In the genomic region with DNA sequence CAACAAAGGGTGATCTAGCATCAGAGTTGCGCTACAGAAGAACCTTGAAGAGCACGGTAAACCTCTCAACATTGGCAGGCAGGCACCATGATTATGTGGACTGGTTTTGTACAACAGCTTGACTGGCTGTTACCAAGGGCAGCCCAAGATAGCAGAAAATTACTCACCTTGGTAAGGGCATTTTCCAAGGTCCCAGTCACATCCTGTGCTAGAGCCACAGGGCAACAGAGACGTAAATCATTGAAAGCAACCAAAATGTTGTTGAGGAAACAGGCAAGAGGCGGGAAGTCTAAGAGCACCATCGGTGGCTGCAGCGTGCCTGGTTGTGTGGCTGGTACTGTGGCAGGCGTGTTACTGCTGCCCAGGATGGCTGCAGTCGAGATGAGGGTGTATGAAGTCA, we compare ENCODE assay signal across 28 mouse cellular contexts. TPM values are rescaled to one million over a fixed set of nuclear protein-coding genes. Genes with fewer than 3 reads are reported as not detected.
DNase-seq lines count a peak whose midpoint lies in the region; ATAC-seq and TF ChIP-seq lines count a peak whose summit lies in the region.
"Had no signal": no experiment of that assay in that cellular context is flagged by ENCODE, and none has a peak within 500 bp of the region (broad histone marks: within the 10 kb centered on the region; RNA-seq: fewer than 3 reads in every experiment).

No protein-coding gene starts in this region.

- H3K4me2 ChIP-seq in midbrain, embryonic 11.5 days, result no peak overlapping the region
- H3K4me2 ChIP-seq in midbrain, postnatal 0 days (ENCODE audit: low read depth, low read length, poor library complexity, severe bottlenecking), result no peak overlapping the region
- no peak overlapping the region for H3K4me2 ChIP-seq in hindbrain, postnatal 0 days (ENCODE audit: low read depth, low read length)
- H3K4me2 ChIP-seq: embryonic facial prominence, embryonic 12.5 days; forebrain, embryonic 13.5 days; forebrain, embryonic 15.5 days had no signal

- H3K4me1 ChIP-seq in midbrain, embryonic 11.5 days (ENCODE audit: control insufficient read depth, insufficient read depth, low read length), result peaks cover 21% of the 10 kb centered on the region
- H3K4me1 ChIP-seq in midbrain, postnatal 0 days (ENCODE audit: insufficient read depth, low read length), result peaks cover 7% of the 10 kb centered on the region; the same call in 1 of the 2 replicates
- no peaks in the 10 kb centered on the region; the same call in none of the 2 replicates for H3K4me1 ChIP-seq in hindbrain, postnatal 0 days (ENCODE audit: insufficient read depth, low read length)

- no peak for TF ChIP-seq CTCF in midbrain, postnatal 0 days (IDR thresholded peaks at IDR 0.05)
- TF ChIP-seq CTCF in hindbrain, postnatal 0 days (IDR thresholded peaks at IDR 0.05; ENCODE audit: low read depth), result no peak

- WGBS in midbrain, embryonic 11.5 days, result 94% methylated on average over 8 of the region's 8 CpGs
- 97% methylated on average over 8 of the region's 8 CpGs for WGBS in midbrain, postnatal 0 days
- 94% methylated on average over 8 of the region's 8 CpGs for WGBS in hindbrain, postnatal 0 days

- no peak overlapping the region for H3K4me3 ChIP-seq in midbrain, embryonic 11.5 days (ENCODE audit: low read depth, low read length)
- no peak overlapping the region for H3K4me3 ChIP-seq in midbrain, postnatal 0 days (ENCODE audit: low read depth, low read length)
- no peak overlapping the region for H3K4me3 ChIP-seq in hindbrain, postnatal 0 days (ENCODE audit: low read length)
- H3K4me3 ChIP-seq: embryonic facial prominence, embryonic 10.5 days; embryonic facial prominence, embryonic 12.5 days; forebrain, embryonic 13.5 days; forebrain, embryonic 15.5 days had no signal

- no peaks in the 10 kb centered on the region for H3K27me3 ChIP-seq in midbrain, embryonic 11.5 days (ENCODE audit: control insufficient read depth, insufficient read depth, low read length)
- no peaks in the 10 kb centered on the region for H3K27me3 ChIP-seq in midbrain, postnatal 0 days (ENCODE audit: insufficient read depth, low read length)
- H3K27me3 ChIP-seq in hindbrain, postnatal 0 days (ENCODE audit: insufficient read depth, low read length), result no peaks in the 10 kb centered on the region
- H3K27me3 ChIP-seq: embryonic facial prominence, embryonic 12.5 days; forebrain, embryonic 13.5 days; forebrain, embryonic 15.5 days; Patski had no signal

- peaks cover 24% of the 10 kb centered on the region for H3K36me3 ChIP-seq in midbrain, embryonic 11.5 days (ENCODE audit: control insufficient read depth, insufficient read depth, low read length)
- H3K36me3 ChIP-seq in midbrain, postnatal 0 days (ENCODE audit: insufficient read depth, low read length), result peaks cover 17% of the 10 kb centered on the region
- H3K36me3 ChIP-seq in hindbrain, postnatal 0 days (ENCODE audit: insufficient read depth, low read length), result peaks cover 19% of the 10 kb centered on the region

- H3K9ac ChIP-seq in midbrain, embryonic 11.5 days (ENCODE audit: low read length), result no peak overlapping the region
- no peak overlapping the region for H3K9ac ChIP-seq in midbrain, postnatal 0 days (replicated peaks; ENCODE audit: low read length, poor library complexity, severe bottlenecking)
- H3K9ac ChIP-seq in hindbrain, postnatal 0 days (replicated peaks; ENCODE audit: low read length), result no peak overlapping the region
- H3K9ac ChIP-seq: embryonic facial prominence, embryonic 12.5 days; forebrain, embryonic 13.5 days; forebrain, embryonic 15.5 days; forebrain, postnatal 0 days had no signal

- DNase-seq in adrenal gland, adult 2 months, result peak; percentile 73
- no peak for DNase-seq in adrenal gland, postnatal 25 days
- DNase-seq in midbrain, embryonic 11.5 days (ENCODE audit: low spot score, missing footprints), result peak; percentile 39
- no peak for DNase-seq in midbrain, postnatal 0 days (ENCODE audit: low spot score)
- peak; percentile 37 for DNase-seq in adrenal gland, postnatal 10 days
- peak; percentile 47 to 68 for DNase-seq in adrenal gland, postnatal 36 days
- no peak for DNase-seq in hindbrain, postnatal 0 days (ENCODE audit: low spot score)
- DNase-seq: cerebellum, adult 11 months; cerebellum, adult 18-20 months; cerebellum, adult 8-10 months; cerebellum, adult 9-11 months; cerebellum, postnatal 14 days; cerebellum, postnatal 36 days; forebrain, postnatal 0 days had no signal

- no peak for ATAC-seq in midbrain, embryonic 11.5 days (ENCODE audit: low FRiP score)
- no peak for ATAC-seq in midbrain, postnatal 0 days (ENCODE audit: low FRiP score)
- ATAC-seq in hindbrain, postnatal 0 days, result no peak
- no peak for ATAC-seq in granulocyte monocyte progenitor cell, adult 5-6 weeks (replicated peaks; ENCODE audit: poor library complexity, severe bottlenecking)
- ATAC-seq: activated CD4-positive, CD25-positive, alpha-beta regulatory T cell, adult 4 months; forebrain, embryonic 13.5 days; forebrain, embryonic 15.5 days; forebrain, postnatal 0 days; Patski had no signal

- no peaks in the 10 kb centered on the region for H3K9me3 ChIP-seq in midbrain, embryonic 11.5 days (ENCODE audit: control insufficient read depth, low read length)
- H3K9me3 ChIP-seq in midbrain, postnatal 0 days (ENCODE audit: low read length), result no peaks in the 10 kb centered on the region
- no peaks in the 10 kb centered on the region for H3K9me3 ChIP-seq in hindbrain, postnatal 0 days (ENCODE audit: low read length)
- H3K9me3 ChIP-seq: embryonic facial prominence, embryonic 10.5 days; embryonic facial prominence, embryonic 12.5 days; forebrain, embryonic 13.5 days; forebrain, embryonic 15.5 days; G1E had no signal

- H3K27ac ChIP-seq in midbrain, embryonic 11.5 days (ENCODE audit: low read depth, low read length), result no peak overlapping the region
- no peak overlapping the region for H3K27ac ChIP-seq in midbrain, postnatal 0 days (ENCODE audit: low read depth, low read length)
- H3K27ac ChIP-seq in hindbrain, postnatal 0 days, result no peak overlapping the region
- H3K27ac ChIP-seq: embryonic facial prominence, embryonic 10.5 days; embryonic facial prominence, embryonic 12.5 days; forebrain, embryonic 13.5 days; forebrain, embryonic 15.5 days had no signal

RNA-seq across cellular contexts. Expression of a gene that starts 3.6 kb away (rescaled TPM):
- total RNA-seq in adrenal gland, adult 2 months (2021), result 10 to 100 TPM; 40.4 to 62.3 TPM
- polyA plus RNA-seq in adrenal gland, adult 2 months (2012; rRNA removed), result 133 and 144 TPM in 2 replicates
- 41.0 and 63.8 TPM in 2 replicates for total RNA-seq in adrenal gland, postnatal 25 days (2021)
- polyA plus RNA-seq in midbrain, embryonic 11.5 days (2014; fragmentation: Nextera tagmentation; extraction: Ambion mirVana), result 39.8 and 42.1 TPM in 2 replicates
- total RNA-seq in midbrain, postnatal 0 days (2014; rRNA removed), result 61.5 TPM in 2 replicates
- polyA plus RNA-seq in midbrain, postnatal 0 days (2015; fragmentation: Nextera tagmentation; extraction: Ambion mirVana), result 31.8 and 33.3 TPM in 2 replicates
- 10 to 100 TPM; 36.4 to 42.2 TPM for total RNA-seq in adrenal gland, postnatal 10 days (2021)
- 10 to 100 TPM; 50.5 to 62.1 TPM for total RNA-seq in adrenal gland, postnatal 36 days (2021)
- total RNA-seq in hindbrain, postnatal 0 days (2014; rRNA removed), result 57.7 and 68.8 TPM in 2 replicates
- 30.5 and 36.9 TPM in 2 replicates for polyA plus RNA-seq in hindbrain, postnatal 0 days (2015; fragmentation: Nextera tagmentation; extraction: Ambion mirVana)
- 24.2 and 42.5 TPM in 2 replicates for total RNA-seq in granulocyte monocyte progenitor cell, adult 5-6 weeks (2014; fragmentation: Nextera tagmentation)
- total RNA-seq in granulocyte monocyte progenitor cell, adult 5-6 weeks (2017), result 45.1 and 50.8 TPM in 2 replicates

RNA-seq across cellular contexts. Expression of a gene that starts 4.4 kb away (rescaled TPM):
- total RNA-seq in adrenal gland, adult 2 months (2021), result 10 to 100 TPM; 36.6 to 37.6 TPM
- 31.1 and 36.8 TPM in 2 replicates for polyA plus RNA-seq in adrenal gland, adult 2 months (2012; rRNA removed)
- total RNA-seq in adrenal gland, postnatal 25 days (2021), result 47.9 and 48.6 TPM in 2 replicates
- 38.1 and 38.8 TPM in 2 replicates for polyA plus RNA-seq in midbrain, embryonic 11.5 days (2014; fragmentation: Nextera tagmentation; extraction: Ambion mirVana)
- total RNA-seq in midbrain, postnatal 0 days (2014; rRNA removed), result 46.2 and 89.6 TPM in 2 replicates
- 32.4 and 36.1 TPM in 2 replicates for polyA plus RNA-seq in midbrain, postnatal 0 days (2015; fragmentation: Nextera tagmentation; extraction: Ambion mirVana)
- total RNA-seq in adrenal gland, postnatal 10 days (2021), result 10 to 100 TPM; 24.2 to 26.6 TPM
- 10 to 100 TPM; 29.3 to 40.6 TPM for total RNA-seq in adrenal gland, postnatal 36 days (2021)
- total RNA-seq in hindbrain, postnatal 0 days (2014; rRNA removed), result 47.9 and 48.8 TPM in 2 replicates
- polyA plus RNA-seq in hindbrain, postnatal 0 days (2015; fragmentation: Nextera tagmentation; extraction: Ambion mirVana), result 33.0 and 33.2 TPM in 2 replicates
- 17.0 and 23.7 TPM in 2 replicates for total RNA-seq in granulocyte monocyte progenitor cell, adult 5-6 weeks (2014; fragmentation: Nextera tagmentation)
- total RNA-seq in granulocyte monocyte progenitor cell, adult 5-6 weeks (2017), result 22.3 and 25.0 TPM in 2 replicates

RNA-seq across cellular contexts. Expression of a gene that starts 4.6 kb away (rescaled TPM):
- total RNA-seq in adrenal gland, adult 2 months (2021), result 10 to 100 TPM; 49.3 to 54.3 TPM
- 15.3 and 17.2 TPM in 2 replicates for polyA plus RNA-seq in adrenal gland, adult 2 months (2012; rRNA removed)
- 44.8 and 45.7 TPM in 2 replicates for total RNA-seq in adrenal gland, postnatal 25 days (2021)
- 100 and 102 TPM in 2 replicates for polyA plus RNA-seq in midbrain, embryonic 11.5 days (2014; fragmentation: Nextera tagmentation; extraction: Ambion mirVana)
- 24.3 and 30.8 TPM in 2 replicates for total RNA-seq in midbrain, postnatal 0 days (2014; rRNA removed)
- 59.1 and 60.1 TPM in 2 replicates for polyA plus RNA-seq in midbrain, postnatal 0 days (2015; fragmentation: Nextera tagmentation; extraction: Ambion mirVana)
- total RNA-seq in adrenal gland, postnatal 10 days (2021), result 10 to 100 TPM; 32.9 to 48.6 TPM
- 10 to 100 TPM; 47.4 to 57.5 TPM for total RNA-seq in adrenal gland, postnatal 36 days (2021)
- 16.1 and 20.7 TPM in 2 replicates for total RNA-seq in hindbrain, postnatal 0 days (2014; rRNA removed)
- 58.1 and 59.5 TPM in 2 replicates for polyA plus RNA-seq in hindbrain, postnatal 0 days (2015; fragmentation: Nextera tagmentation; extraction: Ambion mirVana)
- 53.7 and 59.8 TPM in 2 replicates for total RNA-seq in granulocyte monocyte progenitor cell, adult 5-6 weeks (2014; fragmentation: Nextera tagmentation)
- total RNA-seq in granulocyte monocyte progenitor cell, adult 5-6 weeks (2017), result 56.1 and 67.4 TPM in 2 replicates

RNA-seq across cellular contexts. Expression of a gene that starts 13.4 kb away (rescaled TPM):
- total RNA-seq in adrenal gland, adult 2 months (2021), result not detected
- not detected in 2 replicates for polyA plus RNA-seq in adrenal gland, adult 2 months (2012; rRNA removed)
- not detected in 2 replicates for total RNA-seq in adrenal gland, postnatal 25 days (2021)
- polyA plus RNA-seq in midbrain, embryonic 11.5 days (2014; fragmentation: Nextera tagmentation; extraction: Ambion mirVana), result not detected in 2 replicates
- not detected in 2 replicates for total RNA-seq in midbrain, postnatal 0 days (2014; rRNA removed)
- polyA plus RNA-seq in midbrain, postnatal 0 days (2015; fragmentation: Nextera tagmentation; extraction: Ambion mirVana), result not detected in 2 replicates
- not detected for total RNA-seq in adrenal gland, postnatal 10 days (2021)
- total RNA-seq in adrenal gland, postnatal 36 days (2021), result not detected
- not detected in 2 replicates for total RNA-seq in hindbrain, postnatal 0 days (2014; rRNA removed)
- polyA plus RNA-seq in hindbrain, postnatal 0 days (2015; fragmentation: Nextera tagmentation; extraction: Ambion mirVana), result not detected in 2 replicates
- total RNA-seq in granulocyte monocyte progenitor cell, adult 5-6 weeks (2014; fragmentation: Nextera tagmentation), result not detected in 2 replicates
- not detected in 2 replicates for total RNA-seq in granulocyte monocyte progenitor cell, adult 5-6 weeks (2017)
- total RNA-seq: common myeloid progenitor, adult 5-6 weeks; forebrain, postnatal 0 days; G1E; gastrocnemius, adult 18-20 months had no signal
- polyA plus RNA-seq: activated CD4-positive, CD25-positive, alpha-beta regulatory T cell, adult 4 months; brain, embryonic 14.5 days; C2C12; embryonic facial prominence, embryonic 10.5 days; embryonic facial prominence, embryonic 12.5 days; embryonic facial prominence, embryonic 14.5 days; forebrain, embryonic 11.5 days; forebrain, embryonic 13.5 days; forebrain, embryonic 15.5 days; forebrain, postnatal 0 days; G1E had no signal

RNA-seq across cellular contexts. Expression of a gene that starts 21.0 kb away (rescaled TPM):
- total RNA-seq in adrenal gland, adult 2 months (2021), result 10 to 100 TPM; 78.8 to 99.8 TPM
- 17.8 and 19.4 TPM in 2 replicates for polyA plus RNA-seq in adrenal gland, adult 2 months (2012; rRNA removed)
- total RNA-seq in adrenal gland, postnatal 25 days (2021), result 78.7 and 102 TPM in 2 replicates
- polyA plus RNA-seq in midbrain, embryonic 11.5 days (2014; fragmentation: Nextera tagmentation; extraction: Ambion mirVana), result 94.9 and 96.4 TPM in 2 replicates
- total RNA-seq in midbrain, postnatal 0 days (2014; rRNA removed), result 111 and 118 TPM in 2 replicates
- 166 and 171 TPM in 2 replicates for polyA plus RNA-seq in midbrain, postnatal 0 days (2015; fragmentation: Nextera tagmentation; extraction: Ambion mirVana)
- total RNA-seq in adrenal gland, postnatal 10 days (2021), result 10 to 100 TPM; 54.5 to 55.5 TPM
- total RNA-seq in adrenal gland, postnatal 36 days (2021), result 10 to 100 TPM; 86.3 to 91.6 TPM
- 81.6 and 92.3 TPM in 2 replicates for total RNA-seq in hindbrain, postnatal 0 days (2014; rRNA removed)
- 153 and 155 TPM in 2 replicates for polyA plus RNA-seq in hindbrain, postnatal 0 days (2015; fragmentation: Nextera tagmentation; extraction: Ambion mirVana)
- 21.7 and 22.4 TPM in 2 replicates for total RNA-seq in granulocyte monocyte progenitor cell, adult 5-6 weeks (2014; fragmentation: Nextera tagmentation)
- 29.8 and 31.7 TPM in 2 replicates for total RNA-seq in granulocyte monocyte progenitor cell, adult 5-6 weeks (2017)

Comparison
In these comparisons a context has a peak if more than half of its experiments do, and no peak if none do; other contexts are left out.
1. DNase-seq: peak in adrenal gland, adult 2 months (single experiment), midbrain, embryonic 11.5 days (single experiment), adrenal gland, postnatal 10 days (single experiment) and adrenal gland, postnatal 36 days (2 of 2); none in adrenal gland, postnatal 25 days (single experiment), midbrain, postnatal 0 days (single experiment) and hindbrain, postnatal 0 days (single experiment).